Mouse (Mus musculus) lung, embryonic 14.5 days (tissue): ENCODE data around the gene Trib3. TPM values are rescaled to one million over a fixed set of nuclear protein-coding genes. Genes with fewer than 3 reads are reported as not detected.

Experiments
- ATAC-seq: fragments of 200-750 bp; cut with Nextera tagmentation; 2 replicates; pipeline ENCODE4 v1.8.0; 2017; ENCODE audit warnings: mild to moderate bottlenecking, moderate TSS enrichment, moderate library complexity; ENCODE audit not compliant: insufficient read depth
- DNase-seq: peaks from one replicate; pipeline ENCODE4 v3.0.0-alpha.2; 2015
- H3K27ac ChIP-seq: fragments of 300-500 bp; sonication (generic); 2 replicates; pipeline ENCODE4 v1.5.1; 2014; ENCODE audit warnings: low read depth, mild to moderate bottlenecking, moderate library complexity
- H3K27me3 ChIP-seq: fragments of 300-500 bp; sonication (generic); 2 replicates; pipeline ENCODE4 v1.6.1; 2014; ENCODE audit warnings: low read length, control low read depth; ENCODE audit not compliant: insufficient read depth
- H3K36me3 ChIP-seq: fragments of 300-500 bp; sonication (generic); 2 replicates; pipeline ENCODE4 v1.6.1; 2014; ENCODE audit warnings: control low read depth; ENCODE audit not compliant: insufficient read depth
- H3K4me1 ChIP-seq: fragments of 300-500 bp; sonication (generic); 2 replicates; pipeline ENCODE4 v1.6.1; 2014; ENCODE audit warnings: antibody characterized with exemption, control low read depth; ENCODE audit not compliant: insufficient read depth
- H3K4me2 ChIP-seq: fragments of 300-500 bp; sonication (generic); 2 replicates; pipeline ENCODE4 v1.6.1; 2014; ENCODE audit warnings: mild to moderate bottlenecking
- H3K4me3 ChIP-seq: fragments of 300-500 bp; sonication (generic); 2 replicates; pipeline ENCODE4 v1.5.1; 2014; ENCODE audit warnings: low read depth, low read length
- H3K9ac ChIP-seq: fragments of 300-500 bp; sonication (generic); 2 replicates; pipeline ENCODE4 v1.6.1; 2014
- H3K9me3 ChIP-seq: fragments of 300-500 bp; sonication (generic); 2 replicates; pipeline ENCODE4 v1.6.1; 2016; ENCODE audit warnings: low read depth, low read length, control low read depth
- CTCF ChIP-seq: IDR thresholded peaks from 2 replicates; pipeline ENCODE4 v1.5.1; 2016; ENCODE audit warnings: antibody characterized with exemption, low read depth
- WGBS: fragments of 180-500 bp; shearing (Covaris S2); extraction: QIAGEN DNeasy Blood & Tissue Kit; methylation state at CpG from one replicate; pipeline ENCODE4 v1.1.7; 2014; 5-methylcytosine and 5-hydroxymethylcytosine counted together
- polyA plus RNA-seq: library from polyadenylated mRNA; unstranded; fragments of >200 nt; fragmentation: Nextera tagmentation; extraction: Ambion mirVana; gene quantifications from 2 replicates; pipeline ENCODE4 v1.2.1, GENCODE M21; 2014

The Trib3 gene
- polyA plus RNA-seq, 1 experiment from 2014 or later: 2.2 TPM

DNA sequence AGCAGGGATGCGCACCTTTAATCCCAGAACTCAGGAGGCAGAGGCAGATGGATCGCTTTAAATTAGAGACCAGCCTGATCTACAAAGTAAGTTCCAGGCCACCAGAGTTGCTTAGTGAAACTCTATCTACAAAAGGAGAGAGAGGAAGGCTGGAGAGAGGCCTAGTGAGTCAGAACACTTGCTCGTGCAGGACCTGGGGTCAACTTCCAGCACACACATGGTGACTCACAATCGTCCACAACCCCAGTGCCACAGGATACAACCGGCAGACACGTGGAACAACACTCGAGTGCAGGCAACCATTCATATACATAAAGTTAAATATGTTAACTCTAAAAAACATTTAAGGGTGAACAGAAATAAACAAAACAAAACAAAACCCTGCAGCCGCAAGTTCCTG, 17.2 kb downstream of the Trib3 start:
- Histone ChIP-seq H3K4me3 (no peak overlapping the region), H3K9ac (no peak overlapping the region), H3K4me2 (no peak overlapping the region), H3K4me1 (peaks cover 4% of the 10 kb centered on the region; the same call in 1 of the 2 replicates), H3K9me3 (no peaks in the 10 kb centered on the region), H3K27ac (no peak overlapping the region), H3K27me3 (no peaks in the 10 kb centered on the region), H3K36me3 (peaks cover 75% of the 10 kb centered on the region)
- DNase-seq: no peak
- WGBS: 86% methylated on average over 8 of the region's 8 CpGs
- no peak for ATAC-seq
- no peak for TF ChIP-seq CTCF

DNA sequence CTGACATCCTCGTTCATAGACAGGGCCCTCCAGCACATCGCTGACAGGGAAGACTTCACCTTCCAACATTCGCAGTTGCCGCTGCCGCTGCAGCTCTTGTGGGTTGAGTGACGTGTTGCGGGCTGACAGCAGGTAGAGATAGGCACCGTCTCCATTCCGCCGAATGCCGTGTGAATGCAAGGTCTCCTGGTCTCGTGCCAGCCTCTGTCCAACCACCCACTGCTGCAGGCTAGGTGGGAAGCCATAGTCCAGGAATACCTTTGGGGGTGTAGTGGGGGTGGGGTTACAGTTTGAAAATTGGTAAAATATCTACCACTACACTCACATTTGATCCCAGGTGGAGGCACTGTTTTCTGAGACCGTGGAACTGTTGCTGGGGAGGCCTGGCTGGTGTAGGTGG, 17.7 kb downstream of the Trib3 start:
- H3K27ac ChIP-seq: no peak overlapping the region
- DNase-seq (no peak), ATAC-seq (no peak)
- no peak overlapping the region for H3K4me2 ChIP-seq
- no peaks in the 10 kb centered on the region for H3K27me3 ChIP-seq
- H3K9ac ChIP-seq: no peak overlapping the region
- H3K4me1 ChIP-seq: peaks cover 4% of the 10 kb centered on the region; the same call in 1 of the 2 replicates
- H3K9me3 ChIP-seq: no peaks in the 10 kb centered on the region
- WGBS: 86% methylated on average over 13 of the region's 13 CpGs
- no peak overlapping the region for H3K4me3 ChIP-seq
- TF ChIP-seq CTCF: no peak
- peaks cover 80% of the 10 kb centered on the region for H3K36me3 ChIP-seq

DNA sequence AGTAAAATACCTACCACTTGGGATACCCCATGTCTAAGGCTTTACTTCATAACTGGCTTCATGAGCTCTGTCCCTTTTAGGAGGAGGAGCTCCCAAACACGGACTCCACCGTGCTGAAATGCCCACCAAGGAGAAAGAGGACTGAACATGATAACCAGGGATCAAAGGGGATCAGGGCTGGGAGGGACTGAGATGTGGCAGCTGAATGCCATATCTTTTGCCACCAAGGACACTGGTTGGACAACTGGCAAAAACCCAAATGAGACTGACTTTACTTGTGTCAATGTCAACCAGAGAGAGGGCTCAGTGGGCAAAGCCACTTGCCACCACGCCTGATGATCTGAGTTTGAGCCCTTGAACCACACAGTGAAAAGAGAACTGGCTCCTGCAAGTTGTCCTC, 19.0 kb downstream of the Trib3 start:
- Histone ChIP-seq H3K9me3 (no peaks in the 10 kb centered on the region), H3K4me1 (no peaks in the 10 kb centered on the region), H3K4me3 (no peak overlapping the region), H3K4me2 (no peak overlapping the region), H3K27me3 (no peaks in the 10 kb centered on the region), H3K36me3 (peaks cover 91% of the 10 kb centered on the region), H3K27ac (no peak overlapping the region), H3K9ac (no peak overlapping the region)
- 90% methylated on average over 3 of the region's 3 CpGs for WGBS
- no peak for TF ChIP-seq CTCF
- DNase-seq: no peak
- ATAC-seq: no peak

DNA sequence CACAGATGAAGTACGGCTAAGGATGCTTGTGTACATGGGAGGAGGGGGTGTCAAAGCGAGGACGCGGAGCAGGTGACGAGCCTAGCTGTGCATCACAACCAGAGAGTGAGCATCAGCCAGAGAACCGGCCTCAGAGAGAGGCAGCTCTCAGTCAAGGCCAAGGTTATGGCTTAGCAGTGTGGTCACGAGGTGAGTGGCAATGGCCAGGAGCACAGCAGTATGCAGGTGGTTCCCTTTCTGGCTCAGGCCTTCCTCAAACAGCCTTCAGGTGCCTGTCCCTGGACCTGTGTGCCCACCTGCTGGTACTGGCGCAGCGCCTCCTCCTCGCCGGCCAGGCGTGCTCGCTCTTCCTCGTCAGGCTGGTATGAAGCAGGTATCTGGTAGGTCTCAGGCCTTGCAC, 19.9 kb downstream of the Trib3 start:
- ATAC-seq (no peak), DNase-seq (no peak)
- TF ChIP-seq CTCF: no peak
- Histone ChIP-seq H3K4me2 (no peak overlapping the region), H3K4me1 (no peaks in the 10 kb centered on the region), H3K4me3 (no peak overlapping the region), H3K36me3 (peaks cover 90% of the 10 kb centered on the region), H3K9me3 (no peaks in the 10 kb centered on the region), H3K27ac (no peak overlapping the region), H3K9ac (no peak overlapping the region), H3K27me3 (no peaks in the 10 kb centered on the region)
- WGBS: 94% methylated on average over 14 of the region's 14 CpGs

DNA sequence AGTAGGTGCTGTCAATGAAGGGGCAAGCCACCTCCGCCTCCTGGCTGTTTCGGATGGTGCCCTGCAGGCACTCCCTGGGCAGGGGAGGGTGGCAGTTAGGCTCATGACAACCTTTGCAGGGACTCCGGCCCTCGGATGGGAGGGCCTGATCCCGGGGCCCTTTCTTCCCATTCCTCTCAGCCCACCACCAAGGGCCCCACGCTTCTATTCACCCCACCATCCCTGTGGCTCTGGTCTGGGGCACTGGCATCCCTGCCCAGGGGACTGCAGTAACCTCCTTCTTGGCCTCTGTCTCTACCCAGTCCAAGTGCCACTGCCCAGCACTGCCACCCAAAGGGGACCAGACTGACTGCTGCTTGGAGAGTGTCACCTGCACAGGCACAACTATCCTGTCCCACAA, 21.6 kb downstream of the Trib3 start:
- Histone ChIP-seq H3K4me2 (no peak overlapping the region), H3K4me1 (no peaks in the 10 kb centered on the region), H3K27ac (no peak overlapping the region), H3K4me3 (no peak overlapping the region), H3K36me3 (peaks cover 98% of the 10 kb centered on the region), H3K9me3 (no peaks in the 10 kb centered on the region), H3K9ac (no peak overlapping the region), H3K27me3 (no peaks in the 10 kb centered on the region)
- 92% methylated on average over 6 of the region's 6 CpGs for WGBS
- DNase-seq (no peak), ATAC-seq (no peak)
- no peak for TF ChIP-seq CTCF

DNA sequence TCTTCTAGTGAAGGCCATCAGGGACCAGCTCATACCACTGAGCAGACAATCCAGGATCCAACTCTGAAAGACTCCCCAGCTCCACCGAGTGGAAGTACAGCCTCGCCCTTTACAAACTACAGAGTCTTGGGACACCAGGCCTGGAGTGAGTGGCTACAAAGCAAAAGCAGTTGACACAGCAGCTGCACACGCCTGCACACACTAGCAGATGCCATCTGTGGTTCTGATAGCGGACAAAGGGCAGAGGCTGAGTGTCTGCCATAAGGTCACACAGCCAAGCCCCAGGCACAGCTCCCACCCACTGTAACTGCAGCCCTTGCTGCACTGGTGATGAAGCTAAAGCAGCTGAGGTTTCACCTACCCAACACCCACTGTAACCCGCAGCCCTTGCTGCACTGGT, 22.3 kb downstream of the Trib3 start:
- no peaks in the 10 kb centered on the region for H3K4me1 ChIP-seq
- H3K4me3 ChIP-seq: no peak overlapping the region
- WGBS: 86% methylated on average over 5 of the region's 5 CpGs
- H3K4me2 ChIP-seq: no peak overlapping the region
- no peaks in the 10 kb centered on the region for H3K27me3 ChIP-seq
- no peak for TF ChIP-seq CTCF
- H3K9me3 ChIP-seq: no peaks in the 10 kb centered on the region
- H3K36me3 ChIP-seq: peaks cover 98% of the 10 kb centered on the region
- no peak overlapping the region for H3K9ac ChIP-seq
- no peak overlapping the region for H3K27ac ChIP-seq
- ATAC-seq: no peak
- DNase-seq: no peak

DNA sequence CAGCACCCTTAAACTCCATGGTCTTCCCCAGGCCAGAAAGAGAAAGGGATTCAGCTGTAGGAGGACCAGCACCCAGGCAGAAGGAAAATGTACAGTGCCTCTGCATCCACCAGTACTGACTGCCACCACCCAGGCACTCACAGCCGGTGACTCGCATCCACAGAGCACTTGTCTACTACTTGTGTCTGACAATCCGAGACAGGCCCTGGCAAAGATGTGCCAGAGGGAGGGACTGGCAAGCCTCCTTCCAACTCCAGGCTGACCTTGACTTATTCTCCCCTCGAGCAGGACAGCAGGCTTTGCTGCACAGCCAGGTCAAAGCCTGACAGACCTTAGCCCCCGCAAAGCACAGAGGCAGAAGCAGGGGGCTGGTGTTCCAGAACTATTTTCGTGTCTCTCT, 26.8 kb downstream of the Trib3 start:
- DNase-seq (no peak), ATAC-seq (no peak)
- H3K4me1 ChIP-seq: no peaks in the 10 kb centered on the region
- H3K9me3 ChIP-seq: no peaks in the 10 kb centered on the region
- 78% methylated on average over 6 of the region's 6 CpGs for WGBS
- H3K9ac ChIP-seq: no peak overlapping the region
- H3K4me3 ChIP-seq: no peak overlapping the region
- peaks cover 99% of the 10 kb centered on the region for H3K36me3 ChIP-seq
- no peak for TF ChIP-seq CTCF
- no peaks in the 10 kb centered on the region for H3K27me3 ChIP-seq
- no peak overlapping the region for H3K4me2 ChIP-seq
- no peak overlapping the region for H3K27ac ChIP-seq

DNA sequence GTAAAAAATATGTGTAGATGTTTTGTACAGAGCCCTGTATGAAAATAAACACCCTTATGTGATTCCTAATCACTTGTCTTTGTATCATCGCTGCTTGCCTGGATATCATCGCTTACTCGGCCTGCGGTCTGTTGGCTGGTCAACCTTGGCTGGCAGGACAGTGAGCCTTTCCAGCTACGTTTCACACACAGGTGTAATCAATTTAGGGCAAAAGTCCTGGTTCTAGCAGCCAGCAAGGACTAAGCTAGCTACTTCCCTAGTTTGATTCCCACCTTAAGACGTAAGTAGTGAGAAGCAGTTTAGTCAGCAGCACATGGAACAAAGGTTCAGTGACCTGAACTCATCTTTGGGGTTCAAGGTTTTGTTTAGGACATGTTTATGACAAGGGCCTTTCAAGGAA, 29.9 kb downstream of the Trib3 start:
- Histone ChIP-seq H3K27ac (no peak overlapping the region), H3K4me2 (no peak overlapping the region), H3K36me3 (peaks cover 99% of the 10 kb centered on the region), H3K4me1 (no peaks in the 10 kb centered on the region), H3K4me3 (no peak overlapping the region), H3K9ac (no peak overlapping the region), H3K9me3 (no peaks in the 10 kb centered on the region), H3K27me3 (no peaks in the 10 kb centered on the region)
- WGBS: 88% methylated on average over 6 of the region's 6 CpGs
- DNase-seq: no peak
- ATAC-seq: no peak
- TF ChIP-seq CTCF: no peak
